Mouse (Mus musculus): ENCODE results near the gene Col25a1. TPM values are rescaled to one million over a fixed set of nuclear protein-coding genes. Genes with fewer than 3 reads are reported as not detected.

Gene Col25a1
- polyA plus RNA-seq, 1 experiment from 2014 or later, result 2.0 TPM

DNA sequence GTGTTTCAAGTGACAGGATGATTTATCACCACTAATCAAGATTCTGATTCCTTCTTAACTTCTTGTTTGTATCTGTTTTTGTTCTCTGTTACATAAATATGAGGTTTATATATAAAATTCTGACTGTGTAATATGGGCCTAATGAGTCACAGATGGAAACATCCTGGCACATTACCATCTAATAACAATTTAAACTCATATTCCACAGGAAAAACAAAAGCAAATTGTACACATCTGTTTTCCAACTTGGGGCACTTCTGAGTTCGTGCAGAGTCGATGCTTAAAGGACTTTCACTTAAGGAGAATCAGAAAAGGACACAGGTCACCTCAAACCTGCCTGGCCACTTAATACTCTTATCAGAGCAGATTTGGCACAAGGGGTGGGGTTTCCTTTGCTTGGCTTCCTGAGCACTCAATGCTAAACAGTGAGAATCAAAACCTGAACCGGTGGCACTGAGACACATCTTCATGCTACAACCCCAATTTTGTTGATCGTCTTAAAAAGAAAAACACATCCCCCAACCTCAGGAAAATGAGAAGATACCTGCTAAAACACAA lies 342.0 kb downstream of the Col25a1 start:
- 30% methylated on average over 4 of the region's 4 CpGs for WGBS
- Histone ChIP-seq H3K4me3 (no peak overlapping the region), H3K4me1 (peaks cover 5% of the 10 kb centered on the region; the same call in 1 of the 2 replicates), H3K9ac (no peak overlapping the region), H3K9me3 (no peaks in the 10 kb centered on the region), H3K27ac (replicated peaks) (no peak overlapping the region), H3K4me2 (no peak overlapping the region), H3K27me3 (replicated peaks) (no peaks in the 10 kb centered on the region), H3K36me3 (no peaks in the 10 kb centered on the region)
- no peak for ATAC-seq (ENCODE audit: extremely low read depth, insufficient number of reproducible peaks, low FRiP score, low TSS enrichment)

GRCm38 (mm10) chr3:130473970-130474369 lies 342.7 kb downstream of the Col25a1 start:
- Histone ChIP-seq H3K27me3 (replicated peaks) (no peaks in the 10 kb centered on the region), H3K9ac (no peak overlapping the region), H3K4me3 (no peak overlapping the region), H3K27ac (replicated peaks) (no peak overlapping the region), H3K9me3 (no peaks in the 10 kb centered on the region), H3K4me1 (peaks cover 5% of the 10 kb centered on the region; the same call in 1 of the 2 replicates), H3K4me2 (no peak overlapping the region), H3K36me3 (no peaks in the 10 kb centered on the region)
- no peak for ATAC-seq (ENCODE audit: extremely low read depth, insufficient number of reproducible peaks, low FRiP score, low TSS enrichment)
- 58% methylated on average over 7 of the region's 7 CpGs for WGBS

GRCm38 (mm10) chr3:130482513-130482912 lies 351.2 kb downstream of the Col25a1 start:
- H3K27ac ChIP-seq (replicated peaks), result no peak overlapping the region
- H3K36me3 ChIP-seq, result no peaks in the 10 kb centered on the region
- no peak overlapping the region for H3K4me2 ChIP-seq
- no peak for ATAC-seq (ENCODE audit: extremely low read depth, insufficient number of reproducible peaks, low FRiP score, low TSS enrichment)
- 85% methylated on average over 8 of the region's 8 CpGs for WGBS
- no peak overlapping the region for H3K9ac ChIP-seq
- H3K4me3 ChIP-seq, result no peak overlapping the region
- no peaks in the 10 kb centered on the region for H3K4me1 ChIP-seq
- H3K9me3 ChIP-seq, result no peaks in the 10 kb centered on the region
- H3K27me3 ChIP-seq (replicated peaks), result no peaks in the 10 kb centered on the region

DNA sequence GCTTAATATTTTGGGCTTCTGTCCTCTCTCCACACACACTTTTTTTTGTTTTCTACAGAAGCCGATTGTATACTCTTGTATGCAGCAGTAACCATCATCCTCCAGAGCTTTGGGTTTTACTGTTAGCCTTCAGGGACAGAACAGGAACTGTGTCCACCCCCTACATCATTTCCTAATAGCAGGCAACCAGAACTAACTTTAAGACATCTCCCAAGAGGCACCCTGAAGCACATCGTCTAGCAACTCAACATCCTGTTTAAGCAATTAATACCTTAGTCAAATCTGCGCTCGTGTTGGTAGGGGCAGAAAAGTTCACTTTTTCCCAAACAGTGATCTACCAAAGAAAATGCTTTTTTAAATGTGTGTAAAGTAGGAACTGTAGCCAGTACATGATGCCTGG lies 357.5 kb downstream of the Col25a1 start:
- Histone ChIP-seq H3K4me2 (no peak overlapping the region), H3K4me1 (no peaks in the 10 kb centered on the region), H3K9ac (no peak overlapping the region), H3K27me3 (replicated peaks) (no peaks in the 10 kb centered on the region), H3K4me3 (no peak overlapping the region), H3K27ac (replicated peaks) (no peak overlapping the region), H3K36me3 (no peaks in the 10 kb centered on the region), H3K9me3 (no peaks in the 10 kb centered on the region)
- ATAC-seq (ENCODE audit: extremely low read depth, insufficient number of reproducible peaks, low FRiP score, low TSS enrichment), result no peak
- 69% methylated on average over 4 of the region's 4 CpGs for WGBS

GRCm38 (mm10) chr3:130494192-130494591 lies 362.9 kb downstream of the Col25a1 start:
- no peak for ATAC-seq (ENCODE audit: extremely low read depth, insufficient number of reproducible peaks, low FRiP score, low TSS enrichment)
- H3K4me2 ChIP-seq, result no peak overlapping the region
- H3K27ac ChIP-seq (replicated peaks), result no peak overlapping the region
- H3K4me3 ChIP-seq, result no peak overlapping the region
- 64% methylated on average over 1 of the region's 1 CpGs for WGBS
- no peaks in the 10 kb centered on the region for H3K36me3 ChIP-seq
- H3K9ac ChIP-seq, result no peak overlapping the region
- H3K9me3 ChIP-seq, result no peaks in the 10 kb centered on the region
- no peaks in the 10 kb centered on the region for H3K4me1 ChIP-seq
- no peaks in the 10 kb centered on the region for H3K27me3 ChIP-seq (replicated peaks)

- whole genome bisulfite sequencing, result 69% methylated on average over 20 of the region's 20 CpGs
- no peak for ATAC-seq (ENCODE audit: extremely low read depth, insufficient number of reproducible peaks, low FRiP score, low TSS enrichment)
These were observed 363.5 kb downstream of the Col25a1 start for GRCm38 (mm10) chr3:130494665-130495396.

DNA sequence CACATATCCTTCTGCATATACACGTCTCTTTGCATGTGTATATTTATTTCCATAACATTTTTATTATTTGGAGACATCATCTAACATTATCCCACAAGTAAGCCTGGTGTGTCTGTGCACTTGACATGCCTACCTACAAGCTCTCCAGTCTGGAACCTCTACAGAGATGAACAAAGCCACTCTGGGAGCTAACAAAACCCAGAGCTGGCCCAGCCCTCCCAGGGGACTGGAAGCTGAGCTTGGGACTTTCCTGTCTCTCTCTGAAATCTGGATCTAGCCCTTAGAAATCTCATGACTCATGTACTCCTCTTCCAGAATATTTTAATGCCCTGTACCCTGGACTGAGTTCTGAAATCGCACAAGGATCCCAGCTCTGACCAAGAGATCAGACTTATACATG lies 365.7 kb downstream of the Col25a1 start:
- Histone ChIP-seq H3K4me1 (no peaks in the 10 kb centered on the region), H3K4me3 (no peak overlapping the region), H3K27ac (replicated peaks) (no peak overlapping the region), H3K9ac (no peak overlapping the region), H3K36me3 (no peaks in the 10 kb centered on the region), H3K4me2 (no peak overlapping the region), H3K9me3 (no peaks in the 10 kb centered on the region), H3K27me3 (replicated peaks) (no peaks in the 10 kb centered on the region)
- WGBS, result 83% methylated on average over 2 of the region's 2 CpGs
- ATAC-seq (ENCODE audit: extremely low read depth, insufficient number of reproducible peaks, low FRiP score, low TSS enrichment), result no peak

More at GRCm38 (mm10) chr3:130494665-130495396, 363.5 kb downstream of the Col25a1 start:
- Histone ChIP-seq H3K9me3 (no peaks in the 10 kb centered on the region), H3K36me3 (no peaks in the 10 kb centered on the region), H3K4me1 (no peaks in the 10 kb centered on the region), H3K27me3 (replicated peaks) (no peaks in the 10 kb centered on the region), H3K4me2 (no peak overlapping the region), H3K9ac (no peak overlapping the region), H3K4me3 (no peak overlapping the region), H3K27ac (replicated peaks) (no peak overlapping the region)

DNA sequence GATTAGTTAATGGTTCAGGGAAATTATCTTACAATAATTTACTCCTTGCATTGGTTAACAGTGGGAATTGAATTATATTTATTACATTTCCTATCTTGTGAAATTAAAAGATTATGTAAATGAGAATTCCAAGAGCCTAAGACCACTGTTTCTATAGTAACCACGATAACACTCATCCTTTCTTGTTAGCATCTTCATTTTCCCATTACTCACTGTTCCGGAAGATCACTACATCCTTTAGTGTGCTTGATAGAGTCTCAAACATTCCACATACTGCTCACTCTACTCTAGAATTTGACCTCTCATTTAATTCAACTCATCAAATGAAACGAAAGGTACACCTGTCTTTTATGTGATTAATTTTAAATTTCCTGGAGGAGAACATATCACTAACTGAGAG lies 370.4 kb downstream of the Col25a1 start:
- Histone ChIP-seq H3K9me3 (no peaks in the 10 kb centered on the region), H3K4me2 (no peak overlapping the region), H3K9ac (no peak overlapping the region), H3K36me3 (no peaks in the 10 kb centered on the region), H3K27me3 (replicated peaks) (no peaks in the 10 kb centered on the region), H3K4me3 (no peak overlapping the region), H3K27ac (replicated peaks) (no peak overlapping the region), H3K4me1 (no peaks in the 10 kb centered on the region)
- WGBS, result 68% methylated on average over 3 of the region's 3 CpGs
- no peak for ATAC-seq (ENCODE audit: extremely low read depth, insufficient number of reproducible peaks, low FRiP score, low TSS enrichment)

- Histone ChIP-seq H3K9ac (no peak overlapping the region), H3K27me3 (replicated peaks) (no peaks in the 10 kb centered on the region), H3K4me1 (no peaks in the 10 kb centered on the region), H3K27ac (replicated peaks) (no peak overlapping the region), H3K9me3 (no peaks in the 10 kb centered on the region), H3K4me2 (no peak overlapping the region), H3K4me3 (no peak overlapping the region), H3K36me3 (no peaks in the 10 kb centered on the region)
- no peak for ATAC-seq (ENCODE audit: extremely low read depth, insufficient number of reproducible peaks, low FRiP score, low TSS enrichment)
- WGBS, result 67% methylated on average over 2 of the region's 2 CpGs
These were observed 377.0 kb downstream of the Col25a1 start for GRCm38 (mm10) chr3:130508330-130508729.

DNA sequence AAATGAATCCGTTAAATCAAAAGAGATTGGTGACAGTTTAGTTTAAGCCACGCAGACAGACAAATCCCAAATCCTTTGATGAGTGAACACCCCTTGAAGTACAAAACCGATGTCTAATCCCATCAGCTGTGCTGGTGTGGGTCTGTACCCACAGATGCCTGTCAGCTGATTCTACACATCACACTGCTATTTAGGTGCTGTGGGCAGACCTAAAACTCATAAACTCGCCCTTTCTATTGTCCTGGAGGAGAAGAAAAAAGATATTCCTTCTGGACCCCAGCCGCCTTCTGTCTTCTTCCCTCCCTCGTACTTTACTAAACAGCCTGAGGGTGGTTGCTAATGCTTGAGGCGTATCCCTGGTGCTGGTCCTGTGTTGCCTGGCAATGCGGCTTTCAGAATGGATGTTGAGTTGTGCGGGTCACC lies 387.2 kb downstream of the Col25a1 start:
- no peak for ATAC-seq (ENCODE audit: extremely low read depth, insufficient number of reproducible peaks, low FRiP score, low TSS enrichment)
- Histone ChIP-seq H3K9ac (no peak overlapping the region), H3K4me1 (no peaks in the 10 kb centered on the region), H3K4me3 (no peak overlapping the region), H3K9me3 (no peaks in the 10 kb centered on the region), H3K27ac (replicated peaks) (no peak overlapping the region), H3K36me3 (no peaks in the 10 kb centered on the region), H3K27me3 (replicated peaks) (no peaks in the 10 kb centered on the region), H3K4me2 (no peak overlapping the region)
- WGBS, result 76% methylated on average over 9 of the region's 9 CpGs

DNA sequence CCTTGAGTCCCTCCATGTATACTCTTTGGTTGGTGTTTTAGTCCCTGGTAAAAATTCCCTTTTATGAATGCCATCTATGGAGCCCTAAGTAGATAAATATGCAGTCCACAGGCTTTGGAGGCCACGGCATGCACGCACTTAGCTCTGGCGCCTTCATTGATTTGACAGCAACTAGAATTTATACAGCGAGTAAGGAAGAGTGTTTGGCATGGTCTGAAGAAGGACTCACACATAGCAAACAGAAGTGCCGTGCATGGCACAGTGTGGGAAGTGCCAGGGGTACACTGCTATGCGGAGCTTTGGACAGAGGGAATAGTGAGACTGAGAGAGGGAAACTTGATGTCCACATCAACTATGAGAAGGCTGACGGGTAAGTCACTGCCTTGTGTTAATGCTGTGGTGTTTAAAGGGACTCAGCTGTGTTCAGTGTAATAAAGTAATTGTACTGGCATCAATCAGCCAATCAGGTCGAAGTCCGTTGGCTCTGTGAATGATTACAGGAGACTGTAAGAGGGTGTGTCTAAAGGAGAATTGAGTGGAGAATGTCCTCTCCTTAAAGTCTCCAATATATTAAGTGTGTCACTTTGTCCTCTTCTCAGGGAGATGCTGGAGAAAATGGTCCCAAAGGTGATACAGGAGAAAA lies 390.7 kb downstream of the Col25a1 start:
- Histone ChIP-seq H3K9me3 (no peaks in the 10 kb centered on the region), H3K4me1 (no peaks in the 10 kb centered on the region), H3K9ac (no peak overlapping the region), H3K4me2 (no peak overlapping the region), H3K36me3 (no peaks in the 10 kb centered on the region), H3K27ac (replicated peaks) (no peak overlapping the region), H3K4me3 (no peak overlapping the region), H3K27me3 (replicated peaks) (no peaks in the 10 kb centered on the region)
- 83% methylated on average over 9 of the region's 9 CpGs for WGBS
- no peak for ATAC-seq (ENCODE audit: extremely low read depth, insufficient number of reproducible peaks, low FRiP score, low TSS enrichment)
